Mouse (Mus musculus) midbrain, embryonic 16.5 days (tissue): ENCODE measurements around the gene Anxa6. TPM values are rescaled to one million over a fixed set of nuclear protein-coding genes. Genes with fewer than 3 reads are reported as not detected.

Experiments used
- ATAC-seq: fragments of 200-750 bp; cut with Nextera tagmentation; 2 replicates; pipeline ENCODE4 v1.8.0; 2017; ENCODE audit warnings: moderate TSS enrichment
- H3K27ac ChIP-seq: fragments of 300-500 bp; sonication (generic); 2 replicates; pipeline ENCODE4 v1.5.1; 2014; ENCODE audit warnings: mild to moderate bottlenecking, low read length, mixed read lengths
- H3K27me3 ChIP-seq: fragments of 300-500 bp; sonication (generic); 2 replicates; pipeline ENCODE4 v1.6.1; 2014; ENCODE audit warnings: low read depth, low read length, mixed read lengths; ENCODE audit not compliant: control insufficient read depth, insufficient read depth
- H3K36me3 ChIP-seq: fragments of 300-500 bp; sonication (generic); 2 replicates; pipeline ENCODE4 v1.6.1; 2014; ENCODE audit warnings: mild to moderate bottlenecking, low read length, moderate library complexity, mixed read lengths; ENCODE audit not compliant: control insufficient read depth, insufficient read depth
- H3K4me1 ChIP-seq: fragments of 300-500 bp; sonication (generic); 2 replicates; pipeline ENCODE4 v1.6.1; 2014; ENCODE audit warnings: mild to moderate bottlenecking, low read length, mixed read lengths; ENCODE audit not compliant: control insufficient read depth, insufficient read depth
- H3K4me2 ChIP-seq: fragments of 300-500 bp; sonication (generic); 2 replicates; pipeline ENCODE4 v1.6.1; 2014; ENCODE audit warnings: mild to moderate bottlenecking, low read length, mixed read lengths
- H3K4me3 ChIP-seq: fragments of 300-500 bp; sonication (generic); 2 replicates; pipeline ENCODE4 v1.5.1; 2014; ENCODE audit warnings: low read depth, mild to moderate bottlenecking, low read length, moderate library complexity, mixed read lengths
- H3K9ac ChIP-seq: fragments of 300-500 bp; sonication (generic); 2 replicates; pipeline ENCODE4 v1.6.1; 2014; ENCODE audit warnings: low read depth, low read length, mixed read lengths
- H3K9me3 ChIP-seq: fragments of 300-500 bp; sonication (generic); replicated peaks from 2 replicates; pipeline ENCODE4 v1.6.1; 2014; ENCODE audit warnings: mild to moderate bottlenecking, low read length, mixed read lengths; ENCODE audit not compliant: control insufficient read depth, poor library complexity, severe bottlenecking
- WGBS: fragments of 180-500 bp; shearing (Covaris S2); extraction: QIAGEN DNeasy Blood & Tissue Kit; methylation state at CpG from one replicate; pipeline ENCODE4 v1.1.7; 2014; 5-methylcytosine and 5-hydroxymethylcytosine counted together
- polyA plus RNA-seq: library from polyadenylated mRNA; unstranded; fragments of >200 nt; fragmentation: Nextera tagmentation; extraction: Ambion mirVana; gene quantifications from 2 replicates; pipeline ENCODE4 v1.2.1, GENCODE M21; 2015

The Anxa6 gene
- polyA plus RNA-seq, 1 experiment from 2014 or later, result 37.0 TPM

DNA sequence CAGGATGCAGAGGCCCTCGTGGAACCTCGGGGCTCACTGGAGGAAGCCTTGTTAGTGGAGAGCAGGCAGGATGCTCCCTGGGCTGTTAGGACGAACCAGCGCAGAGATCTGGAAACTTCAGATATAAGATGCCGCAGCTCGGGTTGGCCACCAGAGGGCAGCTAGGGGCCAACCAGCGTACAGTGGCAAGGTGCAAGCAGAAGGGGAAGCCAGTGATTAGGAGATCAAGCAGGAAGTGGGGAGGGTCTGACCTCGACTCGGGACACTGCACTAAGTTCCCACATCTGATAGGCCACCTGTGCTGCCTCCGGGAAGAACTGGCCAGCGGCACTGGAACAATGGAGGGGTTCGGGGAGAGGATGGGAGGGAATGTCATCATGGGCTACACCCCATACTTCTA, 35.0 kb downstream of the Anxa6 start:
- 0 out of 2 replicates have a peak overlapping the region, but pooled peaks have one; percentile 25 for H3K9ac ChIP-seq
- H3K4me1 ChIP-seq, result no peaks in the 10 kb centered on the region
- no peak overlapping the region for H3K4me2 ChIP-seq
- H3K36me3 ChIP-seq, result peaks cover 9% of the 10 kb centered on the region
- peak; percentile 48; the same call in 1 of the 2 replicates for ATAC-seq
- H3K9me3 ChIP-seq, result no peaks in the 10 kb centered on the region
- H3K27ac ChIP-seq, result no peak overlapping the region
- H3K27me3 ChIP-seq, result no peaks in the 10 kb centered on the region
- 3% methylated on average over 12 of the region's 12 CpGs for WGBS
- no peak overlapping the region for H3K4me3 ChIP-seq

GRCm38 (mm10) chr11:54996176-54996575, 37.1 kb downstream of the Anxa6 start:
- no peak for ATAC-seq
- Histone ChIP-seq H3K4me3 (no peak overlapping the region), H3K4me1 (no peaks in the 10 kb centered on the region), H3K27me3 (no peaks in the 10 kb centered on the region), H3K9ac (no peak overlapping the region), H3K9me3 (no peaks in the 10 kb centered on the region), H3K27ac (no peak overlapping the region), H3K4me2 (no peak overlapping the region), H3K36me3 (peaks cover 4% of the 10 kb centered on the region)
- 66% methylated on average over 7 of the region's 7 CpGs for WGBS

DNA sequence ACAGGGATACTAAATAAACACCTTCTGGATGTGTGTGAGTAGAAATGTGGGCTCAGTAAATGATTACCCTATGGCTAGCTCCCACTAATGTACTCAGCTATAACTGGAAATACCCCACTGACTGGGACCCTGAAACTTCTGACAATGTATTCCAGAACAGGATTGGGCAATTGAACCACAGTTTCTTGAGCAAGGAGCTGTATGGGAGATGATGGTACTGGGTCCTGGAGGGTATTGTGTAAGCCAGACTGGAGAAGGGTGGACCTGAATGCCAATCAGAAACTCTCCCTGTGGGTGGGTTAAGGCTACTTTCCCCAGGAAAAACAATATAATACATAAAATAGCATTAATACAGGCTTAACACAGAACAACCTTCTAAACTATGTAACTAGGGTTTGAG, 43.3 kb downstream of the Anxa6 start:
- no peaks in the 10 kb centered on the region for H3K27me3 ChIP-seq
- H3K4me3 ChIP-seq, result no peak overlapping the region
- no peak overlapping the region for H3K4me2 ChIP-seq
- no peaks in the 10 kb centered on the region for H3K4me1 ChIP-seq
- H3K9ac ChIP-seq, result no peak overlapping the region
- no peaks in the 10 kb centered on the region for H3K9me3 ChIP-seq
- no peak overlapping the region for H3K27ac ChIP-seq
- no peak for ATAC-seq
- H3K36me3 ChIP-seq, result no peaks in the 10 kb centered on the region

DNA sequence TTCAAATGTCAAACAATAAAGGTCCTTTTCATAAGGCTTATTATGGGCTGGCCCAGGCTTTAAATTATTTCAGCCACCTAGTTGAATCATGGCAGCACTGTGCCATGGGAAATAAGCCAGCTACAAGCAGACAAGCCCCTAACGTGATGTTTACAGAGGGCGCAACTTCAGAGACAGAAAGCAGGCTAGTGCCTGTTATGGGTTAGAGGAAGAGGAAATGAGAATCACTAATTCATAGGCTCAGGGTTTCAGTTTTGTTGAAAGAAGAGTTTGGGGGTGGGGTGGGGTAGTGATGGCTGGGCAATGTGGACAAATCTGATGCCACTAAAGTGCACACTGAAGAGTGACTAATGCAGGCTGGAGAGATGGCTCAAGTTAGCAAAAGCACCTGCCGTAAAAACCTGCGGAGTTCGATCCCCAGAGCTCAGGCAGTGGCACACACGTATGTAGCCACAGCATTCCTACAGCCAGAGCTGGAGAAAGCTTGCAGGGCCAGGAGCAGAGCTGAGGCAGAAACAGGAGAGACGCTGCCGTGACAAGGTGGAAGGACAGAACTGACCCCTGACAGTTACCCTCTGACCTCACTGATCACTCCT, 44.4 kb downstream of the Anxa6 start:
- Histone ChIP-seq H3K4me1 (no peaks in the 10 kb centered on the region), H3K27ac (no peak overlapping the region), H3K27me3 (no peaks in the 10 kb centered on the region), H3K36me3 (no peaks in the 10 kb centered on the region), H3K4me3 (no peak overlapping the region), H3K4me2 (no peak overlapping the region), H3K9me3 (no peaks in the 10 kb centered on the region), H3K9ac (no peak overlapping the region)
- no peak for ATAC-seq
- WGBS, result 74% methylated on average over 8 of the region's 8 CpGs

GRCm38 (mm10) chr11:54987974-54988373, 45.3 kb downstream of the Anxa6 start:
- no peaks in the 10 kb centered on the region for H3K27me3 ChIP-seq
- WGBS, result 89% methylated on average over 1 of the region's 1 CpGs
- no peaks in the 10 kb centered on the region for H3K4me1 ChIP-seq
- H3K4me3 ChIP-seq, result no peak overlapping the region
- ATAC-seq, result no peak
- no peak overlapping the region for H3K9ac ChIP-seq
- H3K27ac ChIP-seq, result no peak overlapping the region
- no peaks in the 10 kb centered on the region for H3K36me3 ChIP-seq
- no peak overlapping the region for H3K4me2 ChIP-seq
- no peaks in the 10 kb centered on the region for H3K9me3 ChIP-seq

DNA sequence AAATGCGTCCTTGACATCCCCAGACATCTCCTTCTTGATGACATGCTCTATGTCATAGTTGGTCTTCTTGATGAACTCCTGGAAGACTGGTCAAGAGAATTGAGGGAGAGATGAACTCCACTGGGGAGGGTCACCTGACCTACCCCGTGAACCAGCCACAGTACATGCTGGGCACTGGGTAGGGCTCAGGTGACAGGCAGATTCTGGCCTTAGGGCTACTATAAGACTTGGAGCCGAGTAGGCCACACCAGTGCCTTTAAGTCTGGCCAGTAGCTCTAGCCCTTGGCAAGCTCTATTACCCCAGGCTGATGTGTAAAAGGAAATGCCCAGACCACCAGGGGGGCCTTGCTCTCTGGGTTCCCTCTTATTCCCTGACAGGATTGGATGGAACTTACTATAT, 48.2 kb downstream of the Anxa6 start:
- H3K4me3 ChIP-seq, result no peak overlapping the region
- ATAC-seq, result no peak
- peaks cover 3% of the 10 kb centered on the region; the same call in 1 of the 2 replicates for H3K36me3 ChIP-seq
- no peak overlapping the region for H3K9ac ChIP-seq
- H3K4me2 ChIP-seq, result no peak overlapping the region
- WGBS, result 76% methylated on average over 3 of the region's 3 CpGs
- no peak overlapping the region for H3K27ac ChIP-seq
- no peaks in the 10 kb centered on the region for H3K27me3 ChIP-seq
- no peaks in the 10 kb centered on the region for H3K9me3 ChIP-seq
- no peaks in the 10 kb centered on the region for H3K4me1 ChIP-seq

- Histone ChIP-seq H3K36me3 (peaks cover 3% of the 10 kb centered on the region; the same call in 1 of the 2 replicates), H3K27me3 (no peaks in the 10 kb centered on the region), H3K4me1 (no peaks in the 10 kb centered on the region), H3K27ac (no peak overlapping the region), H3K9me3 (no peaks in the 10 kb centered on the region), H3K4me2 (no peak overlapping the region), H3K4me3 (no peak overlapping the region), H3K9ac (no peak overlapping the region)
- WGBS, result 64% methylated on average over 4 of the region's 4 CpGs
- ATAC-seq, result peak; percentile 51; the same call in 1 of the 2 replicates
Measured at GRCm38 (mm10) chr11:54984581-54984980, 48.7 kb downstream of the Anxa6 start.

- Histone ChIP-seq H3K27ac (no peak overlapping the region), H3K36me3 (peaks cover 3% of the 10 kb centered on the region; the same call in 1 of the 2 replicates), H3K4me3 (no peak overlapping the region), H3K4me1 (no peaks in the 10 kb centered on the region), H3K27me3 (no peaks in the 10 kb centered on the region), H3K9me3 (no peaks in the 10 kb centered on the region), H3K9ac (no peak overlapping the region), H3K4me2 (no peak overlapping the region)
- WGBS, result 2% methylated on average over 6 of the region's 6 CpGs
- no peak; the same call in 1 of the 2 replicates for ATAC-seq
Measured at GRCm38 (mm10) chr11:54984085-54984484, 49.2 kb downstream of the Anxa6 start.

- Histone ChIP-seq H3K36me3 (peaks cover 3% of the 10 kb centered on the region; the same call in 1 of the 2 replicates), H3K27ac (no peak overlapping the region), H3K9ac (no peak overlapping the region), H3K4me1 (no peaks in the 10 kb centered on the region), H3K4me2 (no peak overlapping the region), H3K4me3 (no peak overlapping the region), H3K9me3 (no peaks in the 10 kb centered on the region), H3K27me3 (no peaks in the 10 kb centered on the region)
- 81% methylated on average over 6 of the region's 6 CpGs for WGBS
- ATAC-seq, result no peak
Measured at GRCm38 (mm10) chr11:54982520-54982919, 50.7 kb downstream of the Anxa6 start.
